Mouse (Mus musculus): Measurements from ENCODE around the gene Gm20388.

DNA sequence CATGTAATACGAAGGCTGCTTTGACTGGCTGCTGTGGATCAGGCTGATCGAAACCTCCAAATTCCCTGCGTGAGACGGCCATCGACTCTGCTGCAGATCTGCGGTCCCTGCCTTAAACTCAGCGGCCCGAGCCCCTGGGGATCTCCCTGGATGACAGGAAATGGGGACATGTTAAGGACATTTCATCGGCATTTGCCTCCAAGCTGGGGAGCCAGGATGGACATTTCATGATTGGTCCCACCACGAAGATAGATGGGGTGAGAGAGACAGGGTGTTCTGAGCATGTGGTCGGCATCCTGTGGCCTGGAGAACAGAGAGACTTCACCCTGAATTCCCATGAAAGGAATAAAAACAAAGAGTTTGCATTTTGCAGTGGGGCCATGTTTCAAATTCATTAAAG lies 1484.7 kb downstream of the Gm20388 start:
- TF ChIP-seq CTCF (IDR thresholded peaks at IDR 0.05; ENCODE audit: borderline replicate concordance, insufficient read depth, low read depth, low read length) (no peak), POLR2A (IDR thresholded peaks at IDR 0.05; ENCODE audit: borderline replicate concordance, insufficient read depth, low read length) (no peak)
